Mouse (Mus musculus) telencephalon, adult 2 months (tissue): ENCODE measurements around the gene Napepld.
A peak's percentile ranks its signal among the peaks of the same experiment; 100 is the strongest.
"Not testable (repeated sequence)": the region's sequence is repeated elsewhere in the genome, so short reads cannot be mapped to it uniquely, and the experiment has no call there.

ENCODE experiments used
- DNase-seq: peaks from one replicate; pipeline ENCODE4 v3.0.0-alpha.2; 2011; ENCODE audit warnings: low read depth, low spot score

Napepld gene

DNA sequence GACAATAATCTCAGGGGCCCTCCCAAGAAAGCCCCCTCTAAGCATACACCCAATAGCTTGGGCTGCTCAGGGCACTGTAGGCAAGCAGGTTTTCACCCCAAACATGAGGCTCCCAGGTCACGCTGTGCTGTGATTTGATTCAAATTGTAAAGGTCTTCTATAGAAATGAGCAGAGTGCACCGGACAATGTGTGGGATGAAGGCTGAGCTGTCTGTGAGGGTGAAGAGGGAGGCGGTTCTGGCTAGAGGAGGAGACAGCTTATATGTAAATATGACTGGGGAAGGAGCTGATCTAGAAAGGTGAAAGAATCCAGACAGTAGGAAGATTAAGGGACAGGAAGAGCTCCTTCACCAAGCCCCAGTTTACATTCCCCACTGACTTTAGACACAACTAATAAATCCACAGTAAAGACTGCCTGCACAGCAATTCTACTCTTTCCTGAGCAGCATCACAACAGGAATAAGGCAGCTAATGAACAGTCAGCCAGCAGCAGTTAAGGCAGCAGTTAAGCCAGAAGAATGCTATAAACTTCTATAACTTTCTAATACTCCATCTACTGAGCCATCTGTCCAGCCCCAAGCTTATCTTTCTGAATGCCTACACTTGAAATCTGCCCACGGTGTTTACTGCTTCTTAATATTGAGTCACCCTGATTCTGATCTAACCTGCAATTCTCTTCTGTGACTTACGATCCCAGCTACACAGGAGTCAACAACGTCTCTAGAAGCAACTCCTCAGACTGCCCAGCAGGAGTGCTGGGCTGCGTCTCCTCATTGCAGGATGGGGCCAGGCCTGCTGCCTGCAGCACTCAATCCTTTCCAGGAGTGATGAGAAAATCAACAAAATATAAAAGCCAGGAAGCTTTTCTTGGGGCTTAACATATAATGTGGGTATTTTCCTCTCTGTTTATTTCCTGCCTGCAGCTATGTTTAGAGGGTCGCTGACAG, 33.7 kb downstream of the Napepld start:
- no peak for DNase-seq

DNA sequence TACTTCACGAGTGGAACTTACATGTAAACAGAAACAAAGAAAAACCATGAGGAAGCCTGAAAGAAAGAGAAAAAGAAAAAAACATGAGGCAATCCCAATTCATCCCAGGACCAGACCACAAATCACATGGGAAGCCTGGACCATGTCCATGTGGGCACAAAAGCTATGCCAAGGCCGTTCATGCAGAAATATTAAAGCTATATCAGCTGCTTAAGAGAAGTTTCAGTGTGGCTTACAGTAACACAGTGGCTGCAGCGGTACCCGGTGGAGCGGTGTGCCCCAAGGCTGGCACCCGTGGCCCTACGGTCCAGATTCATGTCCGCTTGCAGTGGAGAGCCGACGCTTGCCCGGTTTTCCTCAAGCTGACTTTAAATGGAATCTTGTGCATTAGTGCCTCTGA, 38.1 kb downstream of the Napepld start:
- DNase-seq = no peak

DNA sequence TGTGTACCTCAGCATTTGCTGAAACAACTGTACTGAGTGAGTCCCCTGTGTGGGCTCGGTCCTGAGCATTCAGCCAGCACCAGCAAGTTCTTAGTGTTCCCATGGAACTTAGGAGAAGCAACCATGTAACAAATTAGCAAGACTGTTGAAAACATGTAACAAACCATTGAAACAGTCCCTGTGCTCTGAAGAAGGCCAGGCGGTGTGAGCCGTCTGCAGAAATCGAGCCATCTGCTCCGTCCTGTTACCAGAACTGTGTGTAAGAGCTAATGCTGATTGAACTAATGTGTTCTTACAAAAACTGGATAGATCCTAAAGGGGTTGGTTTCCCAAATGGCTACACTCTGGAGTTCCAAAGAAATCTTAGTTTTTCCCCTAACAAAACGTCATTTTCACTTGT, 40.3 kb downstream of the Napepld start:
- DNase-seq = no peak

DNA sequence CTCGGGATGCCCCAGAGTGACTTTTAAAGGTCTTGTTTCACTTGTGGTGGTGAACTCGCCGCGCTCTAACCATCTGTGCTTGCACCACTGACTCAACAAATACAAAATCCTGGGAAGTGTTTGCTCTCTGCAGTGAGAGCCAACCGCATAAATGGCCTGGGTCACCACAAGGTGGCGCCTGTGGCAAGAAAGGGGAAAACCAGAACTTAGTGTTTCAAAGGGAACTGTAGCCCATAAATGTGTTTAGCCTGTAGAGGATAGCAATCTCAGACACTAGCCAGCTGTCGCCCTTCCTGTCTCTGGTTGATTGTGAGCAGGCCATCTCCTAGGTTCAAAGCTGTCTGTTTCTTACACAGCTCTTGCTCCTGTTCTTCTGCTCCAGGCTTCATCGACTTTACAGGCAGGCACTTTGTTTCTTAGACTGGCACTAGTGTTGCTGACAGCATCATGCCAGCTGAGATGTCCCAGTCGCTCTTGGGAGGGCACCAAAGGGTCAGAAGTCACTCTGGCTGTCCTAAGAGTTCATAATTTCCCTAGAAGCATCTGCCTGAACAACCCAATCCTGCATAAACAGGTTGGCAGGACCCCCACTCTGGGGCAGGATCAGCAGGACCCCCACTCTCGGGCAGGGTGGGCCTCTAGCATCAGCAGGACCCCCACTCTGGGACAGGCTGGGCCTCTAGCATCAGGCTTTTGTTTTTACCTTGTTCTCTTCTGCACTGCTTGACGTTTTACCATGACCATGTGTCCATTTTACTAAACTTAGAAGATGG, 42.4 kb downstream of the Napepld start:
- DNase-seq = peak; percentile 54

DNA sequence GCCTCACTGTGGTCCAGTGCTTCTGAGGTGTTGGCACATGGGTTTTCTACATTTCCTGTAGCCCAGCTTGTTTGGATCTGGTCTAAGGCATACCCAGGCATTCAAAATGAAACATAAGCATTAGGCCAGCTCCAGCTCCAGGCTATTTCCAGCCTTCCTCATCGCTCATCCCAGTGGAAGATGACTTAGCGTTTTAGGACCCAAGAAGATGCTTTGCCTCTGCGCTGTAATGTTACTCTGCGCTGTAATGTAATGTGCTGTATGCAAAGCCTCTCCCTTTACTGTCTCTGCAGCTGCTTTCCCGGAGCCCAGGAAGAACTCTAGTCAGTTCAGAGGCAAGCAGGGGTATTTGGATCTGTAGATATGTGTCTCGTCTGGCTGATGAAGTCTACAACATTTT, 43.2 kb downstream of the Napepld start:
- no peak for DNase-seq

DNA sequence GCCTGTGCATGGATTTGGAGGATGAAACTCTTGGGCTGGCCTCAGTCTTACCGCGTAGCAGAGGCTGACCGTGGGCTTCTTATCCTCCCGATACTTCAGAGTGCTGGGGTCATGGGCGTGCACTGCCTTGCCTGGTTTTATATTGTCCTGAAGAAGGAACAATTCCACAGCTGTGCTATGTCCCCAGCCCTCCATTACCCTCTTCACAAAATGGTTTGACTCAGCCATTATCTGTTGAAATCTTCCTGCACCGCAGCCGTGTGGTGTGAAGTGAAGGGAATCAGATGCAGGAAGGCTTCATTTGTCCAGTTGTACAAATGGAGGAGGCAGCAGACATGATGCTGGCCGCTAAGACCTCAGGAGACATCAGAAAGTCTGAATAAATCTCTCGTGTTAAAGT, 44.3 kb downstream of the Napepld start:
- no peak for DNase-seq

DNA sequence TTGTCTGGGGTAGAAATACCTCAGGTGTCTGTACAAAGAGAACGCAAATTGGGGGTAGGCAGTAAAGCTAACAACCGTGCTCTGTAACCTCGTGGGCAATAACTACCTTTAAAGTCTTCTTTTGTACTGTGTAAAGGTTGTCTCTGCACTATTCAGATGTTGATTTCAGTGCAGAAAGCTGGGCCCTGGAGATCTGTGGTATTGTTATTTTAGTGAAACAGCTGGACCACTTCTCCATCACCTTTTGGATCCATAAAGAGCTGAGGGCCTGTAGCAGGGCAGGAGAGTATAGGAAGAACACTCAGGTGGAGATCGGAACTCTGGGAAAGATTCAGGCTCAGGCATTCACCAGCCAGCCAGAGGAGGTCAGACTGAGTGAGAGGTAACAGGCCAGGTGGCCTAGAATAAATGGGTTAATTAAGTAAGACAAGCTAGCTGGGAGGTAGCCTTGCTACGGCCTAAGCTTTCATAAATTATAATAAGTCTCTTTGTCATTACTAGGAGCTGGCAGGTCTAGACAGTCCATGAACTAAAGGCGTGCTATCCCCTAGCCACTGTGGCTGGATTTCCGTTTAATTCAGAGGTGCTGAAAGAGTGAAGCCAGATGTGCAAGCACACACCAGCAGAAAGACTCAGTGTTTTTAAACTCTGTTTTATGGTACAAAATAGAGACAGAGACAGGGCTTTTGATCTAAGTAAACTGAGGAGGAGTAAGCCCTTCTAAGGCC, 49.1 kb downstream of the Napepld start:
- DNase-seq = no peak

DNA sequence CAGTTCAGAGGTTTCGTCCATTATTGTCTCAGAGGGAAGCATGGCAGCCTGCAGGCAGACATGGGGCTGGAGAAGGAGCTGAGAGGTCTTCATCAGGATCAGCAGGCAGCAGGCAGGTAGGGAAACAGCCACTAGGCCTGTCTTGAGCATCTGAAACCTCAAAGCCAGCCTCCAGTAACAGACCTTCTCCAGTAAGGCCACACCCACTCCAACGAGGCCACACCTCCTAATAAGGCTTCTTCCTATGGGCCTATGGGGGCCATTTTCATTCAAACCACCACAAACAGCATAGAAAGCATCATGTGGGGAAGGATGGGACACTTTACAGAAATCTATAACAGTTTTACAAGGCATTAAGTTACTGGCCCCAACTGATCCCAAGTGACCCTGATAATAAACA, 50.5 kb downstream of the Napepld start:
- DNase-seq = no peak

DNA sequence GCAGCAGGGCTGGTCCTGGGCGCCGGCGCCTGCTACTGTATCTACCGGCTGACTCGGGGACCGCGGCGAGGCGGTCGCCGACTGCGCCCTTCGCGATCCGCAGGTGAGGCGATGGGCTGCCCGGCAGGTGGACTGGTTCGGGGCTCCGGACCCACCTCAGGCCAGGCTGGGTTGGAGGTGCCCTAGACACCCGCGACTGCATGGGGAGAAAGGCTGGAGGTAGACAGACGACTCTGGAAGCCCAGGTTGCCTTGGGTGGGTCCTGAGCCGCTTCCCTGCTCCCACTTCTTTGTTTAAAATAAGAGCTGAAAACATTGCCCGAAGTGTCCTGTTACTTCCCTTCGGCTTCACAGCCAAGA, 55.1 kb downstream of the Napepld start:
- no peak for DNase-seq

DNA sequence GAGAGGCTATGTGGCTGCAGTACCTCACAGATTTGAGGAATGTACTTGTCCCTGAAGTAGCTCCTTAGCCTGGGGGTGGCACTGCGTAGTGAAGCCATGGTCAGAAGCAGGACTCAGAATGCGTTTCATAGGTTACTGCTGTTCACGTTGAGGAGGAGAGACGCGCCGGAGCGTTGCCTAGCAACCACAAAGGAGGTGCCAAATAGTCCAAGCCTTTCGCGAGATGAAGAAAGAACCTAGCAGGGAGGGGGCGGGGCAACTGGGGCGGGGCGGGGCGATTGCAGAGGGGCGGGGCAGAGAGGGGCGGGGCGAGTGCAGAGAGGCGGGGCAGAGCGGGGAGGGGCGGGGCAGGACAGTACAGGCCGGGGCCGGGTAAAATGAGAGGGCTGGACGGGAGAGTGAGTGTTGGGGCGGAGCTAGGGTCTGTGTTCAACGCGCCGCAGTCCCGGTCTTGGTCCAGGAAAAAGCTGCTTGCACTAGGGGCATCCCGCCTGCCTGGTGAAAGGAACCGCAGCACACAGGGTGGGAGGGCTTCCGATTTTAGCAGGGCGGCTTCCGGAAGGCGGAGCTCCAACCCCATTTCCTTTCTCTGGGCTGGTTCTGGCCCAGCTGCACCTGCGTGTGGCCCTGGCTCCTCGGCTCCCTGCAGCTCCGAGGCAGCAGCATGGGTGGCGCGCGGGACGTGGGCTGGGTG, 55.6 kb downstream of the Napepld start, which contains the start of the genes Fbxl13 and Armc10:
TSS of gene Fbxl13 (minus strand) at position 196 of the 694 bp plus-strand sequence.
TSS of gene Armc10 (plus strand) at position 375 of the 694 bp plus-strand sequence.
- peak; percentile 89 for DNase-seq

DNA sequence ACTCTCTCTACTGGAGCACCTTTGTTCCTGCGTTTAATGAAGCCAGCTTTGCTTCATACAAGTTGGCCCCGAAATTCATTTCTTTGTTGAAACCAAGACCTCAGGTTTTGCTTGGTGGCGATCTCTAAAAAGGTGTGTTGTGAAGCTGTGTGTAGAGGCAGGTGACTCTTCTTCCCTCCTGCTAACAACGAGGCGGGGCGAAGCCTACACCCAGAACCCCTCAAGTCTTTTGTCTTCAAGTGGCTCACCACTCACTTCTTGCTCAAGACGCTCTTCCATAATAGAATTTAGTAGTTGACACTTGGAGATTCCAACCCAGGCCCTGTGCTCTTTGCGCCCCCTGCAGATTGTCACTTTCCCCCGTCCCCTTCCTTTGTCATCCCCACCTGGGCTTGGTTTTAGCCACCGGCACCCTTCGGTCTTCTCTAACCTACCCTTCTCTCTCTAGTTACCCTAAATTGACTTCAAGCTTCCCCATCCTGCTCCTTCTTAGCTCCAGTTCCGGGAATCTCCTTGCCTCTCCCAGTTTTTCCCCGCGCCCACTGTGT, 56.2 kb downstream of the Napepld start:
- no peak for DNase-seq

DNA sequence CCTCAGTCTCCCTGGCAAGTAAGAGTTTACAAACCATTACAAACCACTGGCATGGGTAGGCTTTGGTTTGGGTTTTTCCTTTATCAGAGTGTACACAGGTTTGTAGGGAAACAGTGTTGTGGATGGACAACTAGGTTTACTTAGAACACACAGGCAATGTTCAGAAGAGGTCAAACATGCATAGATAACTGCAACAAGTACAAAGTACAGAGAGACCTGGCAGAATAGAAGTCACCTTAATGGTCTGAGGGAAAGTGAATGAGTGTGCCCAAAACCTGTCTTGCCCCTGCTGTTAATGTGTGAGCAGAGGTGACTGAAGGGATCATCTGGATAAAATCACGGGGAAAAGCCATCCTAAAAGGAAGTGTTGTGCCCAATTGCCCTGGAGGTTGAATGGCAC, 57.6 kb downstream of the Napepld start:
- no peak for DNase-seq

DNA sequence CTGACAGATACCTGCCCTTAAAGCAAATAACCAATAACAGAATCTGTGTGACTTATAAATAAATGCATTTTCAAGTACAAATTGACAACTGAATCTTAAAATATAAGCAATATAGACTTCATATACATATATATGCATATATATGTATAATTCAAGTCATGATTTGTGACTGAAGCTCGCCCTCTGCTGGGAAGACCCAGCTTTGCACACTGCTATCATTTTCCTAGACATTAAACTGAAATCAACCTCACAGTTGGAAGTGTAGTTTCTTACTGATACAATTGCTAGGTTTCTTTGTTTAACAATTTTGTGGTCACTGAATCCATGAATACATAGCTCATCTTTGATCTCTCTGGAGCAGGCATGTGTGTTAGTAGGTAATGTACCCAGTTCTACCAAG, 60.2 kb downstream of the Napepld start:
- no peak for DNase-seq

DNA sequence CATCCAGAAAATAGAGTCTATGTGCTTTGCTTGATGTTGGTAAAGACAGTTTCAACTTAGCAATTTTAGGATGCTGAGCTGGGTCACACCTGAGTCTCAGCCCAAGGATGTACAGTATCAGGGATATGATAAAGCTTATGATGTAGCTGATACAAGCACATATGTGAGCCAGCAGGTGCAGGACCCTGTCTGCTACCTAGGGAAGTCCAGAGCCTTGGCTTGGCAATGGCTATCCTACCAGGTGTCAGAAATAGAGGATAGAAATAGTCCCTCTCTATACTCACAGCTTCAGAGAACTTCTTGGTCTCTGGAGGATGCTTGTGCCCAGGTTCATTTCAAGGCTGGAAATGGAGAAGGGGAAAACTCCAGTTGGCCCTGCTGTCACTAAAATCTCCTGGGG, 75.3 kb downstream of the Napepld start:
- DNase-seq = no peak

DNA sequence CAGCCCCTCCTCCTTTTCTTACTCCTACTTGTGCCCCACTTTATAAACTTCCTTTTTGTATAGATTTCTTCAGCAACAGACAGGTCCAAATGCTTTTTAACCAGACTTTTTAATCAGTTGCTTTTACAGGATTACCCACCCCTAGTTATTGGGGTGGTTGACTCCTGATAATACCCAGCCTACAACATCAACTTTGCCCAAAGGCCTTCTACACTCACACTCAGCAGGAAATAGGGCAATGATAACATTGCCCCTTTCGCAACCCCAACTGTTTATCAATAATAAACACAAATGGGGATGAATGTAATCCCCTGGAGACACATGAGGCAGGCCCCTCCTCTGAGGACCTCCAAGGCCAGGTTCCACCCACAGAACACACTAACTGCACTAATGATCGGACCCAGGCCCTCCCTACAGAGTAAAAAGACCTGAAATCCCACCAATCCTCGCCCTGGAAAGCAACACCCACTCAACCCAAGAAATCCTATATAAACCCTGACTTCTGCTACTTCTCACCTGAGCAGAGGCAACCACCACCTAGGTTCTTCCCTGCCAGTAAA, 84.7 kb downstream of the Napepld start:
- no peak for DNase-seq

DNA sequence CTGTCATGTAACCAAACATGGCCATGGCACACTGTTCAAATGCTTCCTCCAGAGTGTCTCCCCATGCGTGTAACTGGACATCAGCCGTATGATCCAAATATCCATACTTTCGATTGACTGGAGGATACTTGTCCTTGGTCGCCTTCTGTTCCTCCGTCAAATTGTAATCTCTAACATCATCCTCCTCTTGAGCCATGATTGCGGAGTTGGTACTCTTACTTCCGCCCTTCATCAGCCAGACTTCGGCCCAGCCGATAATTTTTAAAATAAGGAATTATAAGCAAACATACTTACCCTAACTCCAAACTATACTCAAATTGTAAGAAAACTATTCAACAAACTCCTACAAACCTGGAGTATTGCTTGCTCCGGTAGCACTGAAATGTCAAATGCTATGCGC, 86.9 kb downstream of the Napepld start:
- not testable (repeated sequence) for DNase-seq
